Mouse (Mus musculus) midbrain, embryonic 14.5 days (tissue): ENCODE measurements around the gene Ccnq. TPM values are rescaled to one million over a fixed set of nuclear protein-coding genes. Genes with fewer than 3 reads are reported as not detected.

ENCODE experiments used
- ATAC-seq: fragments of 200-750 bp; cut with Nextera tagmentation; 2 replicates; pipeline ENCODE4 v1.8.0; 2017; ENCODE audit warnings: moderate number of reproducible peaks, moderate library complexity; ENCODE audit not compliant: low FRiP score, low TSS enrichment
- DNase-seq: peaks from one replicate; pipeline ENCODE4 v3.0.0-alpha.2; 2015
- H3K27ac ChIP-seq: fragments of 300-500 bp; sonication (generic); replicated peaks from 2 replicates; pipeline ENCODE4 v1.5.1; 2014; ENCODE audit warnings: mild to moderate bottlenecking, low read depth, low read length, moderate library complexity
- H3K27me3 ChIP-seq: fragments of 300-500 bp; sonication (generic); 2 replicates; pipeline ENCODE4 v1.6.1; 2014; ENCODE audit warnings: low read length, control low read depth, mixed read lengths; ENCODE audit not compliant: control insufficient read depth, insufficient read depth
- H3K36me3 ChIP-seq: fragments of 300-500 bp; sonication (generic); 2 replicates; pipeline ENCODE4 v1.6.1; 2014; ENCODE audit warnings: low read length, control low read depth; ENCODE audit not compliant: control insufficient read depth, insufficient read depth
- H3K4me1 ChIP-seq: fragments of 300-500 bp; sonication (generic); 2 replicates; pipeline ENCODE4 v1.6.1; 2014; ENCODE audit warnings: mild to moderate bottlenecking, antibody characterized with exemption, low read length, control low read depth; ENCODE audit not compliant: control insufficient read depth, insufficient read depth
- H3K4me2 ChIP-seq: fragments of 300-500 bp; sonication (generic); 2 replicates; pipeline ENCODE4 v1.6.1; 2014; ENCODE audit warnings: mild to moderate bottlenecking, low read length, moderate library complexity
- H3K4me3 ChIP-seq: fragments of 300-500 bp; sonication (generic); replicated peaks from 2 replicates; pipeline ENCODE4 v1.5.1; 2014; ENCODE audit warnings: low read depth, low read length
- H3K9ac ChIP-seq: fragments of 300-500 bp; sonication (generic); replicated peaks from 2 replicates; pipeline ENCODE4 v1.6.1; 2014; ENCODE audit warnings: mild to moderate bottlenecking, low read length, moderate library complexity
- H3K9me3 ChIP-seq: fragments of 300-500 bp; sonication (generic); 2 replicates; pipeline ENCODE4 v1.6.1; 2016; ENCODE audit warnings: low read length, control low read depth, mixed read lengths; ENCODE audit not compliant: control insufficient read depth
- WGBS: fragments of 180-500 bp; shearing (Covaris S2); extraction: QIAGEN DNeasy Blood & Tissue Kit; methylation state at CpG from one replicate; pipeline ENCODE4 v1.1.7; 2014; 5-methylcytosine and 5-hydroxymethylcytosine counted together
- polyA plus RNA-seq: library from polyadenylated mRNA; unstranded; fragments of >200 nt; fragmentation: Nextera tagmentation; extraction: Ambion mirVana; gene quantifications from 2 replicates; pipeline ENCODE4 v1.2.1, GENCODE M21; 2014

Ccnq gene
- polyA plus RNA-seq, result 34.9 and 35.2 TPM in 2 replicates

- peak within 1 kb of the TSS; percentile 77 for H3K4me2 ChIP-seq
- DNase-seq, result peak; percentile 91
- peak within 1 kb of the TSS; percentile 79 for H3K27ac ChIP-seq
- peak within 1 kb of the TSS; percentile 59 for H3K4me3 ChIP-seq
- no peaks in the 10 kb centered on the region for H3K9me3 ChIP-seq
- no peaks in the 10 kb centered on the region for H3K36me3 ChIP-seq
- no peaks in the 10 kb centered on the region for H3K27me3 ChIP-seq
- H3K4me1 ChIP-seq, result peaks cover 8% of the 10 kb centered on the region
- H3K9ac ChIP-seq, result peak within 1 kb of the TSS; percentile 62
- 10% methylated on average over 59 of the region's 59 CpGs for WGBS
- peak; percentile 76; the same call in 1 of the 2 replicates for ATAC-seq
Observed at GRCm38 (mm10) chr11:78750885-78751842, at the start of gene Ccnq. Gene Ccnq, minus strand, starts transcription at chr11:78751729.

GRCm38 (mm10) chr11:78801094-78801493 is 49.6 kb upstream of the Ccnq start:
- Histone ChIP-seq H3K9me3 (no peaks in the 10 kb centered on the region), H3K4me2 (no peak overlapping the region), H3K27ac (no peak overlapping the region), H3K4me1 (0 out of 2 replicates have a peak, but pooled peaks cover 5% of the 10 kb centered on the region), H3K27me3 (no peaks in the 10 kb centered on the region), H3K36me3 (no peaks in the 10 kb centered on the region), H3K9ac (no peak overlapping the region), H3K4me3 (no peak overlapping the region)
- no peak for ATAC-seq
- WGBS, result 92% methylated on average over 4 of the region's 4 CpGs
- DNase-seq, result no peak

- ATAC-seq (no peak), DNase-seq (no peak)
- no peak overlapping the region for H3K9ac ChIP-seq
- H3K9me3 ChIP-seq, result no peaks in the 10 kb centered on the region
- H3K36me3 ChIP-seq, result no peaks in the 10 kb centered on the region
- H3K27ac ChIP-seq, result no peak overlapping the region
- 86% methylated on average over 10 of the region's 10 CpGs for WGBS
- H3K4me3 ChIP-seq, result no peak overlapping the region
- no peaks in the 10 kb centered on the region for H3K27me3 ChIP-seq
- peaks cover 14% of the 10 kb centered on the region for H3K4me1 ChIP-seq
- no peak overlapping the region for H3K4me2 ChIP-seq
Observed at GRCm38 (mm10) chr11:78796072-78796729, 44.7 kb upstream of the Ccnq start.

- H3K36me3 ChIP-seq, result no peaks in the 10 kb centered on the region
- H3K9me3 ChIP-seq, result no peaks in the 10 kb centered on the region
- peaks cover 19% of the 10 kb centered on the region for H3K4me1 ChIP-seq
- WGBS, result 86% methylated on average over 11 of the region's 11 CpGs
- DNase-seq, result no peak
- H3K27ac ChIP-seq, result no peak overlapping the region
- H3K4me2 ChIP-seq, result no peak overlapping the region
- no peak overlapping the region for H3K9ac ChIP-seq
- ATAC-seq, result no peak
- H3K27me3 ChIP-seq, result no peaks in the 10 kb centered on the region
- H3K4me3 ChIP-seq, result no peak overlapping the region
Observed at GRCm38 (mm10) chr11:78793116-78793515, 41.6 kb upstream of the Ccnq start.

- no peak overlapping the region for H3K9ac ChIP-seq
- no peaks in the 10 kb centered on the region for H3K27me3 ChIP-seq
- H3K4me2 ChIP-seq, result peak overlapping the region; percentile 23
- H3K4me1 ChIP-seq, result peaks cover 19% of the 10 kb centered on the region
- DNase-seq, result peak; percentile 44
- no peak overlapping the region for H3K27ac ChIP-seq
- H3K4me3 ChIP-seq, result no peak overlapping the region
- no peak for ATAC-seq
- 13% methylated on average over 11 of the region's 11 CpGs for WGBS
- no peaks in the 10 kb centered on the region for H3K36me3 ChIP-seq
- H3K9me3 ChIP-seq, result no peaks in the 10 kb centered on the region
Observed at GRCm38 (mm10) chr11:78792465-78792864, 40.9 kb upstream of the Ccnq start.

- Histone ChIP-seq H3K36me3 (no peaks in the 10 kb centered on the region), H3K4me1 (peaks cover 19% of the 10 kb centered on the region), H3K4me3 (no peak overlapping the region), H3K27ac (0 out of 2 replicates have a peak overlapping the region, but pooled peaks have one; percentile 32), H3K27me3 (no peaks in the 10 kb centered on the region), H3K9me3 (no peaks in the 10 kb centered on the region), H3K4me2 (peak overlapping the region; percentile 23; the same call in 1 of the 2 replicates), H3K9ac (no peak overlapping the region; the same call in 1 of the 2 replicates)
- ATAC-seq (no peak), DNase-seq (no peak)
- WGBS, result 29% methylated on average over 5 of the region's 5 CpGs
Observed at GRCm38 (mm10) chr11:78792055-78792454, 40.5 kb upstream of the Ccnq start.

- H3K4me1 ChIP-seq, result peaks cover 21% of the 10 kb centered on the region
- DNase-seq (peak; percentile 78), ATAC-seq (no peak)
- H3K4me2 ChIP-seq, result peak overlapping the region; percentile 5; the same call in 1 of the 2 replicates
- no peak overlapping the region for H3K4me3 ChIP-seq
- 0 out of 2 replicates have a peak overlapping the region, but pooled peaks have one; percentile 32 for H3K27ac ChIP-seq
- no peaks in the 10 kb centered on the region for H3K9me3 ChIP-seq
- no peak overlapping the region; the same call in 1 of the 2 replicates for H3K9ac ChIP-seq
- 35% methylated on average over 4 of the region's 4 CpGs for WGBS
- no peaks in the 10 kb centered on the region for H3K27me3 ChIP-seq
- H3K36me3 ChIP-seq, result no peaks in the 10 kb centered on the region
Observed at GRCm38 (mm10) chr11:78791582-78791981, 40.1 kb upstream of the Ccnq start.

GRCm38 (mm10) chr11:78789370-78790060 is 38.0 kb upstream of the Ccnq start:
- DNase-seq, result peak; percentile 24
- 34% methylated on average over 11 of the region's 11 CpGs for WGBS
- no peak for ATAC-seq
- H3K4me1 ChIP-seq, result peaks cover 28% of the 10 kb centered on the region
- H3K27me3 ChIP-seq, result no peaks in the 10 kb centered on the region
- no peak overlapping the region for H3K4me2 ChIP-seq
- no peak overlapping the region for H3K27ac ChIP-seq
- H3K36me3 ChIP-seq, result no peaks in the 10 kb centered on the region
- H3K9me3 ChIP-seq, result no peaks in the 10 kb centered on the region
- no peak overlapping the region for H3K4me3 ChIP-seq
- H3K9ac ChIP-seq, result no peak overlapping the region
